Mouse (Mus musculus): ENCODE data around the gene Anapc13. TPM values are rescaled to one million over a fixed set of nuclear protein-coding genes. Genes with fewer than 3 reads are reported as not detected.

Gene Anapc13
- polyA plus RNA-seq, 1 experiment from 2014 or later: 286 TPM

Other genes starting within 250 kb of the Anapc13 start
- 1.1 and 1.8 TPM in 2 replicates for gene Ky, start 120.5 kb upstream of the Anapc13 start, polyA plus RNA-seq (2015; fragmentation: Nextera tagmentation; extraction: Ambion mirVana)
- gene Cep63, start 238 bp downstream of the Anapc13 start, polyA plus RNA-seq (2015; fragmentation: Nextera tagmentation; extraction: Ambion mirVana): 49.5 and 50.2 TPM in 2 replicates
- 38.9 and 45.6 TPM in 2 replicates for gene Amotl2, start 90.4 kb downstream of the Anapc13 start, polyA plus RNA-seq (2015; fragmentation: Nextera tagmentation; extraction: Ambion mirVana)
- gene Ryk, start 208.6 kb downstream of the Anapc13 start, polyA plus RNA-seq (2015; fragmentation: Nextera tagmentation; extraction: Ambion mirVana): 18.7 and 20.3 TPM in 2 replicates